Mouse (Mus musculus) lung, postnatal 0 days (tissue): ENCODE results near the gene Smim12.

ENCODE experiments used
- CTCF ChIP-seq: IDR thresholded peaks from 2 replicates; pipeline ENCODE4 v1.5.1; 2016; ENCODE audit warnings: antibody characterized with exemption, mild to moderate bottlenecking
- EP300 ChIP-seq: IDR thresholded peaks from 2 replicates; pipeline ENCODE4 v1.6.1; 2016; ENCODE audit warnings: antibody characterized with exemption, mild to moderate bottlenecking, control low read depth

DNA sequence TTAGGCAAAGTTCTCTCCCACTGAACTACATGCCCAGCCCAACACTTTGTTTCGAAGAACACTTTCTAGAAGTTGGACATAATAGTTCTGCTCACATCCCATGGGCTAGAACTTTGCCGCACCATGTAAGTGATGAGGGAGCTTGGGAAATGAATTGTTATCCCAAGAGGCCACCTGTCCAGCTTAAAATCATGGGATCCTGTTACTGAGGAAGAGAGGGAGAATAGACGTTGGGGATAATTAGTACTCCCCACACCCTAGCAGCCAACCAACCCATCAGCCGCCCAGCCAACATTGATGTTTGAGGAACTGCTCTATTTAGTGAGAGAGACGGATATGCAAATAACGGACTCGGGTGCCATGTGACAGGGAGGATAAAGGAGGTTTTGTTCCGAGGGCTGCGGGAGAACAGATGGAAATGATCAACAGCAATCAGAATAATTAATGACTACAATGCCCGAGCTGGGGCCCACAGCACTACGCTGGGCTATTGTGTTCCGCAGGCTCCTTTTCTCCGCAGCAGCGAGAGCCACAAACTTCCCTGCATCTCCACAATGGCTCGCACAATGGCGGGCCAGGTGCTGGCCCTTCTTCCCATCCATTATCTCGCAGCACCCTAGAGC lies 16.4 kb upstream of the Smim12 start:
- TF ChIP-seq CTCF (no peak), EP300 (no peak)
